Mouse (Mus musculus) cerebellum, adult 9-11 months (tissue): ENCODE measurements around the gene Gm17535.
A peak's percentile ranks its signal among the peaks of the same experiment; 100 is the strongest.
"Not testable (repeated sequence)": the region's sequence is repeated elsewhere in the genome, so short reads cannot be mapped to it uniquely, and the experiment has no call there.

Experiments used
- DNase-seq: peaks from one replicate; pipeline ENCODE4 v3.0.0; 2022

Gene Gm17535

GRCm38 (mm10) chr9:3025653-3026052 is 8.7 kb upstream of the Gm17535 start:
- peak; percentile 37 for DNase-seq

GRCm38 (mm10) chr9:3026136-3026535 is 8.3 kb upstream of the Gm17535 start:
- DNase-seq, result not testable (repeated sequence)

- not testable (repeated sequence) for DNase-seq
Observed at GRCm38 (mm10) chr9:3026741-3027140, 7.7 kb upstream of the Gm17535 start.

GRCm38 (mm10) chr9:3027200-3027599 is 7.2 kb upstream of the Gm17535 start:
- DNase-seq, result not testable (repeated sequence)

- peak; percentile 17 for DNase-seq
Observed at GRCm38 (mm10) chr9:3029276-3030000, 5.0 kb upstream of the Gm17535 start.

- DNase-seq, result not testable (repeated sequence)
Observed at GRCm38 (mm10) chr9:3030677-3031318, 3.6 kb upstream of the Gm17535 start.

GRCm38 (mm10) chr9:3036577-3036976 is 2.2 kb downstream of the Gm17535 start, which contains the start of gene Gm10715:
Gm10715 (plus strand) TSS chr9:3036877.
- not testable (repeated sequence) for DNase-seq

- DNase-seq, result not testable (repeated sequence)
Observed at GRCm38 (mm10) chr9:3038161-3038560, 3.8 kb downstream of the Gm17535 start.
